In the genomic region with DNA sequence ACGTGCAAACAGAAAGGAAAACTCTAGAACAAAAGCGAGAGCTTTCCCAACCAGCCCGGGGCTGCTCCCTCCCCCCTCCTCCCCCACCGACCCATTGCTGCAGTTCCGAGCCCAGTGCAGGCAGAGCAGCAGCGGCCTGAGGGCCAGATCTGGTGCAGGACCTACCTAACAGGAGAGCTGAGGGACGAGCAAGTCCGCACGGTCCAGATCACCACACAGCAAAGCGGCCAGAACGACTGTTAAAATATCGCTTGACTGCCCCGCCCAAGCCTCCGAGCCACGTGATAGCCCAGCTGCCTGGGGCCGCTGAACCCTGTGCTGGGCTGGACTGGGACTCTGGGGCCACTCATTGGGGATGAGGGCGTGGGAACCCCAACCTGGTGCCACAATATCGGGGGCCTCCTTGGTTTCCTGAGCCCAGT, we compare ENCODE assay signal across 8 mouse cellular contexts. TPM values are rescaled to one million over a fixed set of nuclear protein-coding genes. Genes with fewer than 3 reads are reported as not detected.
A peak's percentile ranks its signal among the peaks of the same experiment; 100 is the strongest.
DNase-seq lines count a peak whose midpoint lies in the region; ATAC-seq lines count a peak whose summit lies in the region.

Gene Plin2 (minus strand): TSS at position 281 of the 422 bp plus-strand sequence.

- H3K27ac ChIP-seq in hindbrain, embryonic 12.5 days = peak within 1 kb of the TSS; percentile 40; the same call in 1 of the 2 replicates

- peak; percentile 86 for DNase-seq in NIH3T3 (ENCODE audit: low read depth)
- DNase-seq in cerebellum, adult 9-11 months = peak; percentile 65
- peak; percentile 9 to 11 for DNase-seq in frontal cortex, postnatal 25 days (ENCODE audit: low spot score in 2 of 2)
- DNase-seq in layer of hippocampus, postnatal 25 days (ENCODE audit: extremely low spot score in 1 of 2, low spot score in 1 of 2) = peak in 1 of 2 experiments; percentile 22
- DNase-seq in lung, postnatal 4 days = peak; percentile 84 to 86
- DNase-seq in retina, embryonic 14.5 days (ENCODE audit: low spot score) = peak; percentile 76
- DNase-seq in urinary bladder, adult 18-20 months (ENCODE audit: low spot score in 2 of 2) = peak; percentile 83 to 87

- H3K36me3 ChIP-seq in hindbrain, embryonic 12.5 days = peaks cover 6% of the 10 kb centered on the region

- no peaks in the 10 kb centered on the region for H3K27me3 ChIP-seq in hindbrain, embryonic 12.5 days

- peak within 1 kb of the TSS; percentile 57 for H3K4me3 ChIP-seq in hindbrain, embryonic 12.5 days

- H3K4me2 ChIP-seq in hindbrain, embryonic 12.5 days (replicated peaks) = peak within 1 kb of the TSS; percentile 70

- peaks cover 13% of the 10 kb centered on the region for H3K4me1 ChIP-seq in hindbrain, embryonic 12.5 days

- under 1% methylated on average over 18 of the region's 18 CpGs for WGBS in hindbrain, embryonic 12.5 days

- no peaks in the 10 kb centered on the region for H3K9me3 ChIP-seq in hindbrain, embryonic 12.5 days (replicated peaks)

- H3K9ac ChIP-seq in hindbrain, embryonic 12.5 days = peak within 1 kb of the TSS; percentile 78

- peak; percentile 89 for ATAC-seq in hindbrain, embryonic 12.5 days (ENCODE audit: low FRiP score)

RNA-seq across cellular contexts. Expression of gene Plin2, which starts in this region (rescaled TPM):
- polyA plus RNA-seq in hindbrain, embryonic 12.5 days (2016; fragmentation: Nextera tagmentation; extraction: Ambion mirVana) = 62.3 and 62.4 TPM in 2 replicates
- 10 to 100 TPM; 13.1 to 15.0 TPM for total RNA-seq in layer of hippocampus, postnatal 25 days (2021)
